Mouse (Mus musculus) regulatory T cell (primary cell): Measurements from ENCODE around the gene Flt4.
"Not testable (repeated sequence)": the region's sequence is repeated elsewhere in the genome, so short reads cannot be mapped to it uniquely, and the experiment has no call there.

Experiments used
- in situ Hi-C: fragments of 300-600 bp; cut with MboI, MseI; formaldehyde crosslinking; loops from one replicate; pipeline ENCODE4 v1.15.1; 2025; ENCODE audit warnings: high pct_unique_total_duplicates

Gene Flt4

GRCm38 (mm10) chr11:49608938-49609867 lies at the start of gene Flt4:
TSS of gene Flt4 (plus strand) at chr11:49609263.
- in situ Hi-C loops, result not testable (repeated sequence)

GRCm38 (mm10) chr11:49575054-49575453 lies 34.0 kb upstream of the Flt4 start:
- in situ Hi-C loops, result not testable (repeated sequence)

GRCm38 (mm10) chr11:49580452-49580851 lies 28.6 kb upstream of the Flt4 start:
- in situ Hi-C loops, result not testable (repeated sequence)

GRCm38 (mm10) chr11:49590213-49590612 lies 18.9 kb upstream of the Flt4 start:
- in situ Hi-C loops, result no loop called here

GRCm38 (mm10) chr11:49597149-49597548 lies 11.9 kb upstream of the Flt4 start:
- in situ Hi-C loops, result not testable (repeated sequence)

- in situ Hi-C loops, result not testable (repeated sequence)
Measured at GRCm38 (mm10) chr11:49608306-49608705, 757 bp upstream of the Flt4 start.

- in situ Hi-C loops, result not testable (repeated sequence)
Measured at GRCm38 (mm10) chr11:49609868-49610824, 1.1 kb downstream of the Flt4 start.

GRCm38 (mm10) chr11:49611349-49611748 lies 2.3 kb downstream of the Flt4 start:
- in situ Hi-C loops, result not testable (repeated sequence)

- in situ Hi-C loops, result no loop called here
Measured at GRCm38 (mm10) chr11:49612154-49612553, 3.1 kb downstream of the Flt4 start.

- in situ Hi-C loops, result no loop called here
Measured at GRCm38 (mm10) chr11:49613349-49613748, 4.3 kb downstream of the Flt4 start.

- in situ Hi-C loops, result no loop called here
Measured at GRCm38 (mm10) chr11:49615856-49616725, 7.0 kb downstream of the Flt4 start.

- in situ Hi-C loops, result no loop called here
Measured at GRCm38 (mm10) chr11:49618476-49618875, 9.4 kb downstream of the Flt4 start.

- in situ Hi-C loops, result no loop called here
Measured at GRCm38 (mm10) chr11:49621953-49622352, 12.9 kb downstream of the Flt4 start.

- in situ Hi-C loops, result no loop called here
Measured at GRCm38 (mm10) chr11:49624156-49624555, 15.1 kb downstream of the Flt4 start.

GRCm38 (mm10) chr11:49625863-49626262 lies 16.8 kb downstream of the Flt4 start:
- in situ Hi-C loops, result no loop called here

GRCm38 (mm10) chr11:49626748-49627147 lies 17.7 kb downstream of the Flt4 start:
- in situ Hi-C loops, result no loop called here

GRCm38 (mm10) chr11:49631154-49631553 lies 22.1 kb downstream of the Flt4 start:
- in situ Hi-C loops, result no loop called here

- in situ Hi-C loops, result no loop called here
Measured at GRCm38 (mm10) chr11:49632256-49632655, 23.2 kb downstream of the Flt4 start.

GRCm38 (mm10) chr11:49634101-49634500 lies 25.0 kb downstream of the Flt4 start:
- in situ Hi-C loops, result no loop called here

- in situ Hi-C loops, result no loop called here
Measured at GRCm38 (mm10) chr11:49635671-49636070, 26.6 kb downstream of the Flt4 start.

GRCm38 (mm10) chr11:49636449-49636848 lies 27.4 kb downstream of the Flt4 start:
- in situ Hi-C loops, result no loop called here
